In genomic region chr10:80935698-80936097, GRCm38 (mm10) we compare ENCODE assay signal across 9 mouse cellular contexts. TPM values are rescaled to one million over a fixed set of nuclear protein-coding genes. Genes with fewer than 3 reads are reported as not detected.
DNase-seq lines count a peak whose midpoint lies in the region; ATAC-seq and TF ChIP-seq lines count a peak whose summit lies in the region.
"Had no signal": no experiment of that assay in that cellular context is flagged by ENCODE, and none has a peak within 500 bp of the region (broad histone marks: within the 10 kb centered on the region; RNA-seq: fewer than 3 reads in every experiment).

No protein-coding gene starts in this region.

- H3K4me3 ChIP-seq in heart, embryonic 12.5 days, result peak overlapping the region; percentile 52
- H3K4me3 ChIP-seq in hindbrain, embryonic 12.5 days, result peak overlapping the region; percentile 29; the same call in 1 of the 2 replicates
- H3K4me3 ChIP-seq in midbrain, embryonic 13.5 days (replicated peaks), result no peak overlapping the region
- H3K4me3 ChIP-seq in left cerebral cortex, adult 2 months, result no peak overlapping the region

- WGBS in heart, embryonic 12.5 days, result 8% methylated on average over 17 of the region's 17 CpGs
- WGBS in hindbrain, embryonic 12.5 days, result 5% methylated on average over 17 of the region's 17 CpGs
- WGBS in midbrain, embryonic 13.5 days, result 5% methylated on average over 17 of the region's 17 CpGs

- intact Hi-C loops in left cerebral cortex, adult 2 months (cut with DNase I), result no loop called here

- ATAC-seq in heart, embryonic 12.5 days (ENCODE audit: insufficient number of reproducible peaks, low FRiP score), result no peak
- no peak for ATAC-seq in hindbrain, embryonic 12.5 days (ENCODE audit: low FRiP score)
- no peak for ATAC-seq in midbrain, embryonic 13.5 days

- no peak for TF ChIP-seq CTCF in left cerebral cortex, adult 2 months (IDR thresholded peaks at IDR 0.05)

- H3K4me1 ChIP-seq in heart, embryonic 12.5 days (replicated peaks), result peaks cover 95% of the 10 kb centered on the region
- peaks cover 93% of the 10 kb centered on the region for H3K4me1 ChIP-seq in hindbrain, embryonic 12.5 days
- peaks cover 83% of the 10 kb centered on the region for H3K4me1 ChIP-seq in midbrain, embryonic 13.5 days (replicated peaks)

- DNase-seq in heart, adult 11 months, result no peak
- DNase-seq in Muller cell, postnatal 12 days (ENCODE audit: inconsistent ontology term), result peak; percentile 47
- DNase-seq in left cerebral cortex, adult 2 months (ENCODE audit: extremely low spot score in 1 of 2, low spot score in 2 of 2), result no peak
- no peak for DNase-seq in frontal cortex, postnatal 36 days (ENCODE audit: low spot score in 2 of 2)
- no peak for DNase-seq in cerebellum, postnatal 25 days
- DNase-seq: thymus, adult 2 months had no signal

- no peaks in the 10 kb centered on the region for H3K9me3 ChIP-seq in heart, embryonic 12.5 days (replicated peaks)
- H3K9me3 ChIP-seq in hindbrain, embryonic 12.5 days (replicated peaks), result no peaks in the 10 kb centered on the region
- H3K9me3 ChIP-seq in midbrain, embryonic 13.5 days, result no peaks in the 10 kb centered on the region

- peak overlapping the region; percentile 82 for H3K4me2 ChIP-seq in heart, embryonic 12.5 days
- H3K4me2 ChIP-seq in hindbrain, embryonic 12.5 days (replicated peaks), result peak overlapping the region; percentile 51
- peak overlapping the region; percentile 48 for H3K4me2 ChIP-seq in midbrain, embryonic 13.5 days (replicated peaks)

- H3K27ac ChIP-seq in heart, embryonic 12.5 days (ENCODE audit: poor library complexity, severe bottlenecking), result peak overlapping the region; percentile 82; the same call in 1 of the 2 replicates
- H3K27ac ChIP-seq in hindbrain, embryonic 12.5 days, result peak overlapping the region; percentile 78
- 0 out of 2 replicates have a peak overlapping the region, but pooled peaks have one; percentile 56 for H3K27ac ChIP-seq in midbrain, embryonic 13.5 days
- no peak overlapping the region for H3K27ac ChIP-seq in left cerebral cortex, adult 2 months

- no peaks in the 10 kb centered on the region for H3K36me3 ChIP-seq in heart, embryonic 12.5 days
- H3K36me3 ChIP-seq in hindbrain, embryonic 12.5 days, result no peaks in the 10 kb centered on the region
- H3K36me3 ChIP-seq in midbrain, embryonic 13.5 days, result no peaks in the 10 kb centered on the region

- peaks cover 12% of the 10 kb centered on the region; the same call in 1 of the 2 replicates for H3K27me3 ChIP-seq in heart, embryonic 12.5 days (replicated peaks)
- peaks cover 79% of the 10 kb centered on the region for H3K27me3 ChIP-seq in hindbrain, embryonic 12.5 days
- peaks cover 96% of the 10 kb centered on the region for H3K27me3 ChIP-seq in midbrain, embryonic 13.5 days

- peak overlapping the region; percentile 74 for H3K9ac ChIP-seq in heart, embryonic 12.5 days
- no peak overlapping the region for H3K9ac ChIP-seq in hindbrain, embryonic 12.5 days
- H3K9ac ChIP-seq in midbrain, embryonic 13.5 days (replicated peaks), result no peak overlapping the region

RNA-seq across cellular contexts. Expression of gene Gadd45b, which starts 5.8 kb away (rescaled TPM):
- polyA plus RNA-seq in heart, embryonic 12.5 days (2016; fragmentation: Nextera tagmentation; extraction: Ambion mirVana), result 27.8 and 29.9 TPM in 2 replicates
- polyA plus RNA-seq in hindbrain, embryonic 12.5 days (2016; fragmentation: Nextera tagmentation; extraction: Ambion mirVana), result 11.8 and 15.8 TPM in 2 replicates
- polyA plus RNA-seq in midbrain, embryonic 13.5 days (2015; fragmentation: Nextera tagmentation; extraction: Ambion mirVana), result 4.0 and 4.9 TPM in 2 replicates
- 10 to 100 TPM; 24.0 to 36.0 TPM for total RNA-seq in left cerebral cortex, adult 2 months (2021)

RNA-seq across cellular contexts. Expression of gene Lmnb2, which starts 17.7 kb away (rescaled TPM):
- 34.3 and 35.3 TPM in 2 replicates for polyA plus RNA-seq in heart, embryonic 12.5 days (2016; fragmentation: Nextera tagmentation; extraction: Ambion mirVana)
- 56.8 and 57.9 TPM in 2 replicates for polyA plus RNA-seq in hindbrain, embryonic 12.5 days (2016; fragmentation: Nextera tagmentation; extraction: Ambion mirVana)
- 46.9 and 48.2 TPM in 2 replicates for polyA plus RNA-seq in midbrain, embryonic 13.5 days (2015; fragmentation: Nextera tagmentation; extraction: Ambion mirVana)
- total RNA-seq in left cerebral cortex, adult 2 months (2021), result 10 to 100 TPM; 20.0 to 20.3 TPM

RNA-seq across cellular contexts. Expression of gene Timm13, which starts 34.9 kb away (rescaled TPM):
- 285 and 293 TPM in 2 replicates for polyA plus RNA-seq in heart, embryonic 12.5 days (2016; fragmentation: Nextera tagmentation; extraction: Ambion mirVana)
- 271 and 305 TPM in 2 replicates for polyA plus RNA-seq in hindbrain, embryonic 12.5 days (2016; fragmentation: Nextera tagmentation; extraction: Ambion mirVana)
- polyA plus RNA-seq in midbrain, embryonic 13.5 days (2015; fragmentation: Nextera tagmentation; extraction: Ambion mirVana), result 331 TPM in 2 replicates
- 100 to 1,000 TPM; 136 to 138 TPM for total RNA-seq in left cerebral cortex, adult 2 months (2021)

Comparison
In these comparisons a context has a peak if more than half of its experiments do, and no peak if none do; other contexts are left out.
1. H3K4me3 ChIP-seq: peak in heart, embryonic 12.5 days (single experiment) and hindbrain, embryonic 12.5 days (single experiment); none in midbrain, embryonic 13.5 days (single experiment) and left cerebral cortex, adult 2 months (single experiment).
2. Peak in every context shown above with its lines, with median percentiles within 50 percentile points of each other: H3K4me2 ChIP-seq.